Mouse (Mus musculus) MEL (cell line): ENCODE data around the gene Ptger1. TPM values are rescaled to one million over a fixed set of nuclear protein-coding genes. Genes with fewer than 3 reads are reported as not detected.

Source experiments
- DNase-seq: peaks from one replicate; pipeline ENCODE4 v3.0.0; 2011; ENCODE audit warnings: low read depth, low spot score
- H3K27ac ChIP-seq: 2 replicates; pipeline ENCODE4 v1.5.1; 2012; ENCODE audit warnings: low read depth, mild to moderate bottlenecking, control low read depth, low read length, moderate library complexity; ENCODE audit not compliant: control insufficient read depth
- H3K27me3 ChIP-seq, 2 experiments: fragments of 150-350 bp in 1 of 2; sonication (generic) in 1 of 2; 2 replicates each; pipeline ENCODE4 v1.6.1; 2012; ENCODE audit warnings: low read length in 2 of 2, mild to moderate bottlenecking in 2 of 2, improper control_type of control experiment in 1 of 2, moderate library complexity in 1 of 2; ENCODE audit not compliant: insufficient read depth in 2 of 2, control insufficient read depth in 1 of 2
- H3K36me3 ChIP-seq, 2 experiments: 2 replicates each; pipeline ENCODE4 v1.6.1; 2012 to 2014; ENCODE audit warnings: low read length in 2 of 2, improper control_type of control experiment in 1 of 2, inconsistent platforms in 1 of 2, mild to moderate bottlenecking in 1 of 2; ENCODE audit not compliant: insufficient read depth in 2 of 2, control insufficient read depth in 1 of 2
- H3K4me1 ChIP-seq, 2 experiments: fragments of 150-350 bp in 1 of 2; sonication (generic) in 1 of 2; 2 replicates each; pipeline ENCODE4 v1.6.1; 2012; ENCODE audit warnings: low read length in 2 of 2, improper control_type of control experiment in 1 of 2, mild to moderate bottlenecking in 1 of 2; ENCODE audit not compliant: insufficient read depth in 2 of 2, control insufficient read depth in 1 of 2
- H3K4me3 ChIP-seq, 2 experiments: fragments of 150-350 bp in 1 of 2; sonication (generic) in 1 of 2; 2 replicates each; pipeline ENCODE4 v1.5.1; 2012; ENCODE audit warnings: low read depth in 2 of 2, low read length in 2 of 2, mild to moderate bottlenecking in 2 of 2, moderate library complexity in 2 of 2, control low read depth in 1 of 2, improper control_type of control experiment in 1 of 2; ENCODE audit not compliant: control insufficient read depth in 1 of 2, insufficient read depth in 1 of 2
- H3K79me2 ChIP-seq: 2 replicates; pipeline ENCODE4 v1.6.1; 2012; ENCODE audit warnings: mild to moderate bottlenecking, low read length, moderate library complexity; ENCODE audit not compliant: control insufficient read depth, poor library complexity, insufficient read depth
- H3K9ac ChIP-seq: 2 replicates; pipeline ENCODE4 v1.6.1; 2012; ENCODE audit warnings: low read depth, mild to moderate bottlenecking, control low read depth, low read length, moderate library complexity; ENCODE audit not compliant: control insufficient read depth, poor library complexity, severe bottlenecking
- H3K9me3 ChIP-seq: fragments of 150-350 bp; sonication (generic); replicated peaks from 2 replicates; pipeline ENCODE4 v1.6.1; 2012; ENCODE audit warnings: mild to moderate bottlenecking, low read length, improper control_type of control experiment, moderate library complexity; ENCODE audit not compliant: insufficient read depth
- CHD1 ChIP-seq: IDR thresholded peaks from 2 replicates; pipeline ENCODE4 v1.6.1; 2012; ENCODE audit warnings: low read depth, mild to moderate bottlenecking, inconsistent platforms, low read length, improper control_type of control experiment
- CTCF ChIP-seq, 3 experiments: IDR thresholded peaks in 2 of 3; conservative IDR thresholded peaks in 1 of 3; 2 replicates each; pipeline ENCODE4 v1.5.1; 2011 to 2012; ENCODE audit warnings: low read length in 3 of 3, low read depth in 2 of 3, mild to moderate bottlenecking in 2 of 3, improper control_type of control experiment in 1 of 3, inconsistent platforms in 1 of 3, mixed read lengths in 1 of 3, moderate library complexity in 1 of 3; ENCODE audit not compliant: control insufficient read depth in 1 of 3, insufficient read depth in 1 of 3, poor library complexity in 1 of 3, severe bottlenecking in 1 of 3
- E2F4 ChIP-seq: IDR thresholded peaks from 2 replicates; pipeline ENCODE4 v1.6.1; 2011; ENCODE audit warnings: low read depth, low read length, improper control_type of control experiment, borderline replicate concordance
- GABPA ChIP-seq: IDR thresholded peaks from 2 replicates; pipeline ENCODE4 v1.6.1; 2012; ENCODE audit warnings: low read depth, mild to moderate bottlenecking, inconsistent platforms, low read length, improper control_type of control experiment, moderate library complexity
- HCFC1 ChIP-seq: IDR thresholded peaks from 2 replicates; pipeline ENCODE4 v1.6.1; 2012; ENCODE audit warnings: low read depth, mild to moderate bottlenecking, inconsistent platforms, low read length, improper control_type of control experiment, moderate library complexity
- JUND ChIP-seq: IDR thresholded peaks from 2 replicates; pipeline ENCODE4 v1.6.1; 2011; ENCODE audit warnings: low read depth, mild to moderate bottlenecking, improper control_type of control experiment, low read length
- MAX ChIP-seq: IDR thresholded peaks from 2 replicates; pipeline ENCODE4 v1.6.1; 2011; ENCODE audit warnings: low read length, improper control_type of control experiment
- MAZ ChIP-seq: IDR thresholded peaks from 2 replicates; pipeline ENCODE4 v1.6.1; 2012; ENCODE audit warnings: low read depth, mild to moderate bottlenecking, inconsistent platforms, low read length, improper control_type of control experiment
- MXI1 ChIP-seq: IDR thresholded peaks from 2 replicates; pipeline ENCODE4 v1.6.1; 2011; ENCODE audit warnings: mild to moderate bottlenecking, low read depth, low read length, improper control_type of control experiment
- MYB ChIP-seq: IDR thresholded peaks from 2 replicates; pipeline ENCODE4 v1.6.1; 2011; ENCODE audit warnings: mild to moderate bottlenecking, low read depth, low read length, improper control_type of control experiment
- NELFE ChIP-seq: IDR thresholded peaks from 2 replicates; pipeline ENCODE4 v1.6.1; 2011; ENCODE audit warnings: low read depth, low read length, improper control_type of control experiment
- NRF1 ChIP-seq: IDR thresholded peaks from 2 replicates; pipeline ENCODE4 v1.6.1; 2014; ENCODE audit warnings: low read depth, mild to moderate bottlenecking, inconsistent platforms, low read length, improper control_type of control experiment, moderate library complexity; ENCODE audit not compliant: poor library complexity, insufficient read depth, severe bottlenecking
- POLR2AphosphoS5 ChIP-seq: IDR thresholded peaks from 2 replicates; pipeline ENCODE4 v1.6.1; 2012; ENCODE audit warnings: low read depth, borderline replicate concordance, mild to moderate bottlenecking, inconsistent platforms, low read length, moderate library complexity, mixed read lengths
- RAD21 ChIP-seq: IDR thresholded peaks from 2 replicates; pipeline ENCODE4 v1.6.1; 2011; ENCODE audit warnings: mild to moderate bottlenecking, low read depth, low read length, improper control_type of control experiment
- SIN3A ChIP-seq: IDR thresholded peaks from 2 replicates; pipeline ENCODE4 v1.6.1; 2012; ENCODE audit warnings: low read length, improper control_type of control experiment, inconsistent platforms
- SMC3 ChIP-seq: IDR thresholded peaks from 2 replicates; pipeline ENCODE4 v1.6.1; 2011; ENCODE audit warnings: low read depth, low read length, improper control_type of control experiment
- TBP ChIP-seq: IDR thresholded peaks from 2 replicates; pipeline ENCODE4 v1.8.0; 2011; ENCODE audit warnings: low read depth, low read length, improper control_type of control experiment
- TCF12 ChIP-seq: IDR thresholded peaks from 2 replicates; pipeline ENCODE4 v1.6.1; 2014; ENCODE audit warnings: low read depth, mild to moderate bottlenecking, inconsistent platforms, low read length, improper control_type of control experiment, moderate library complexity
- USF1 ChIP-seq: IDR thresholded peaks from 2 replicates; pipeline ENCODE4 v1.6.1; 2014; ENCODE audit warnings: low read depth, mild to moderate bottlenecking, inconsistent platforms, low read length, improper control_type of control experiment, moderate library complexity
- USF2 ChIP-seq, 2 experiments: IDR thresholded peaks; 2 replicates each; pipeline ENCODE4 v1.6.1; 2011 to 2012; ENCODE audit warnings: improper control_type of control experiment in 2 of 2, low read length in 2 of 2, borderline replicate concordance in 1 of 2, inconsistent platforms in 1 of 2, low read depth in 1 of 2, mild to moderate bottlenecking in 1 of 2; ENCODE audit not compliant: insufficient read depth in 1 of 2
- ZC3H11A ChIP-seq: IDR thresholded peaks from 2 replicates; pipeline ENCODE4 v1.6.1; 2012; ENCODE audit warnings: low read depth, mild to moderate bottlenecking, inconsistent platforms, low read length, improper control_type of control experiment
- polyA plus RNA-seq, 2 experiments: library from polyadenylated mRNA; stranded (reverse) in 1 of 2; unstranded in 1 of 2; fragments of >175 nt in 1 of 2; fragments of >200 nt in 1 of 2; gene quantifications; 2 replicates each; pipeline versions ENCODE4 v1.2.1 to v1.2.4; 2012; ENCODE audit warnings: low replicate concordance in 2 of 2, low read depth in 1 of 2; ENCODE audit not compliant: insufficient read length in 2 of 2, insufficient read depth in 1 of 2, missing spikeins in 1 of 2
- total RNA-seq: library from RNA; depleted of rRNA; stranded (reverse); fragments of 300-350 nt; gene quantifications from 2 replicates; pipeline ENCODE4 v1.2.3, GENCODE M21; 2012

Ptger1 gene
- total and polyA plus RNA-seq, 3 experiments, result 3.1 to 4.0 TPM; not detected in 1

DNA sequence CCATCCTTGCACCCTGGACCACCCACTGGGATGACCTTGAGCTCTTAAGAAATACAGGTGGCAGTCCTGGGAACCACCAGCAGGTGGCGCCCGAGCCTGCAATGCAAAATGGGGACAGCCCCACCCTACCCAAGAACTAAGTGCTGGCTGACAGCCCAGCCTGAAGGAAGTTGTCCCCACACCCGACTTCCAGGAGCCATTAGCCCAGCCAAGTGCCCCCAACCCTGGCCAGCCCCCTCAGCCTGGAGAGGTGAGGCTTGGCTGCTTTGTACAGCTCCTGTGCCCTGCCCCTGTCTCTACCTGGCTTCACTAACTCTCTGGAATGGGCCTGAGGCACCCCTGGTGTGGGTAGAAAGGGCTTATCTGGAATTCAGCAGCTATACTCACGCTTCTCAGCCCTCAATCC, 4.1 kb upstream of the Ptger1 start (continued):
- TF ChIP-seq ZC3H11A (peak; percentile 61), GABPA (no peak), POLR2AphosphoS5 (no peak), E2F4 (no peak), MAZ (peak; percentile 92), CTCF (IDR thresholded peaks at IDR 0.05 in 2 of 3, conservative IDR thresholded peaks at IDR 0.05 in 1 of 3; ENCODE audit: control insufficient read depth in 1 of 3, insufficient read depth in 1 of 3, low read depth in 2 of 3, low read length in 3 of 3, poor library complexity in 1 of 3, severe bottlenecking in 1 of 3) (peak; percentile 94 to 96 (median 95)), TCF12 (0 out of 2 replicates have a peak, but pooled peaks have one; percentile 17), SIN3A (peak; percentile 63), TBP (0 out of 2 replicates have a peak, but pooled peaks have one; percentile 21), SMC3 (peak; percentile 75), HCFC1 (peak; percentile 48; the same call in 1 of the 2 replicates), CHD1 (no peak)

GRCm38 (mm10) chr8:83664096-83664495, 2.4 kb upstream of the Ptger1 start:
- Histone ChIP-seq H3K79me2 (no peaks in the 10 kb centered on the region), H3K9ac (no peak overlapping the region), H3K4me3 (no peak overlapping the region), H3K9me3 (no peaks in the 10 kb centered on the region), H3K27ac (no peak overlapping the region), H3K36me3 (no peaks in the 10 kb centered on the region), H3K27me3 (no peaks in the 10 kb centered on the region), H3K4me1 (peaks cover 0 to 5% of the 10 kb centered on the region in 2 experiments; a peak in 1 of 4 replicates)
- no peak for TF ChIP-seq TBP
- TF ChIP-seq USF2 (IDR thresholded peaks at IDR 0.05; ENCODE audit: borderline replicate concordance in 1 of 2, insufficient read depth in 1 of 2, low read depth in 1 of 2, low read length in 2 of 2), result no peak
- no peak for TF ChIP-seq NELFE
- TF ChIP-seq NRF1, result no peak
- no peak for TF ChIP-seq GABPA
- no peak for TF ChIP-seq MAX
- no peak for TF ChIP-seq RAD21
- TF ChIP-seq MXI1, result no peak
- TF ChIP-seq SMC3, result no peak
- TF ChIP-seq MYB, result no peak
- no peak for TF ChIP-seq USF1
- TF ChIP-seq JUND, result no peak
- no peak for TF ChIP-seq MAZ
- TF ChIP-seq CTCF (IDR thresholded peaks at IDR 0.05 in 2 of 3, conservative IDR thresholded peaks at IDR 0.05 in 1 of 3; ENCODE audit: control insufficient read depth in 1 of 3, insufficient read depth in 1 of 3, low read depth in 2 of 3, low read length in 3 of 3, poor library complexity in 1 of 3, severe bottlenecking in 1 of 3), result no peak
- no peak for DNase-seq
